Mouse (Mus musculus) CH12.LX (cell line): ENCODE measurements around the gene Sema6d.

ENCODE experiments used
- CHD1 ChIP-seq: IDR thresholded peaks from 2 replicates; pipeline ENCODE4 v1.6.1; 2012; ENCODE audit warnings: low read depth, low read length, improper control_type of control experiment, inconsistent platforms
- CTCF ChIP-seq, 2 experiments: IDR thresholded peaks in 1 of 2; conservative IDR thresholded peaks in 1 of 2; 2 replicates each; pipeline ENCODE4 v1.5.1; 2011 to 2012; ENCODE audit warnings: low read depth in 2 of 2, low read length in 2 of 2, improper control_type of control experiment in 1 of 2, inconsistent platforms in 1 of 2, mild to moderate bottlenecking in 1 of 2, moderate library complexity in 1 of 2
- E2F4 ChIP-seq: IDR thresholded peaks from 2 replicates; pipeline ENCODE4 v1.6.1; 2011; ENCODE audit warnings: low read depth, low read length, improper control_type of control experiment; ENCODE audit not compliant: insufficient replicate concordance
- KAT2A ChIP-seq: IDR thresholded peaks from 2 replicates; pipeline ENCODE4 v1.6.1; 2012; ENCODE audit warnings: low read length, improper control_type of control experiment, inconsistent platforms; ENCODE audit not compliant: insufficient replicate concordance
- POLR2A ChIP-seq: IDR thresholded peaks from 2 replicates; pipeline ENCODE4 v1.6.1; 2011; ENCODE audit warnings: low read depth, mild to moderate bottlenecking, improper control_type of control experiment, low read length
- USF1 ChIP-seq: IDR thresholded peaks from 2 replicates; pipeline ENCODE4 v1.6.1; 2014; ENCODE audit warnings: low read depth, mild to moderate bottlenecking, inconsistent platforms, low read length, improper control_type of control experiment
- ZC3H11A ChIP-seq: IDR thresholded peaks from 2 replicates; pipeline ENCODE4 v1.6.1; 2012; ENCODE audit warnings: low read depth, mild to moderate bottlenecking, inconsistent platforms, low read length, improper control_type of control experiment

DNA sequence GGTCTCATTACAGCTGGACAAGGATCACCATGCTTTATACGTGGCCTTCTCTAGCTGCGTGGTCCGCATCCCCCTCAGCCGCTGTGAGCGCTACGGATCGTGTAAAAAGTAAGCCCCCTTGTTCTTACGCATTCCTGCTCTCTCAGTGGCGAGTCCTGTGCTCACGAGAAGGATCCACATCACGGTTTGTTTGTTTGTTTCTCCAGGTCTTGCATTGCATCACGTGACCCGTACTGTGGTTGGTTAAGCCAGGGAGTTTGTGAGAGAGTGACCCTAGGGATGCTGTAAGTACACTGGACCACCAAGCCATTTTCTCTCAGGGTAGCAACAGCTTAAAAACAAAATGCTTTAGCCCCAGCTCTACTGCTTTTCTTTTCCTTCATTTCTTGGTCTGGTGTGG, 569.8 kb downstream of the Sema6d start:
- TF ChIP-seq KAT2A, result no peak
- no peak for TF ChIP-seq CTCF (conservative IDR thresholded peaks at IDR 0.05 in 1 of 2, IDR thresholded peaks at IDR 0.05 in 1 of 2; ENCODE audit: low read depth in 2 of 2, low read length in 2 of 2)
- no peak for TF ChIP-seq USF1
- TF ChIP-seq POLR2A, result no peak
- TF ChIP-seq ZC3H11A, result no peak
- TF ChIP-seq E2F4, result no peak
- TF ChIP-seq CHD1, result no peak
